Mouse (Mus musculus): ENCODE data around the gene Runx1. TPM values are rescaled to one million over a fixed set of nuclear protein-coding genes. Genes with fewer than 3 reads are reported as not detected.
A peak's percentile ranks its signal among the peaks of the same experiment; 100 is the strongest.

Runx1 gene
- polyA plus RNA-seq, 1 experiment from 2014 or later: 1.7 TPM

DNA sequence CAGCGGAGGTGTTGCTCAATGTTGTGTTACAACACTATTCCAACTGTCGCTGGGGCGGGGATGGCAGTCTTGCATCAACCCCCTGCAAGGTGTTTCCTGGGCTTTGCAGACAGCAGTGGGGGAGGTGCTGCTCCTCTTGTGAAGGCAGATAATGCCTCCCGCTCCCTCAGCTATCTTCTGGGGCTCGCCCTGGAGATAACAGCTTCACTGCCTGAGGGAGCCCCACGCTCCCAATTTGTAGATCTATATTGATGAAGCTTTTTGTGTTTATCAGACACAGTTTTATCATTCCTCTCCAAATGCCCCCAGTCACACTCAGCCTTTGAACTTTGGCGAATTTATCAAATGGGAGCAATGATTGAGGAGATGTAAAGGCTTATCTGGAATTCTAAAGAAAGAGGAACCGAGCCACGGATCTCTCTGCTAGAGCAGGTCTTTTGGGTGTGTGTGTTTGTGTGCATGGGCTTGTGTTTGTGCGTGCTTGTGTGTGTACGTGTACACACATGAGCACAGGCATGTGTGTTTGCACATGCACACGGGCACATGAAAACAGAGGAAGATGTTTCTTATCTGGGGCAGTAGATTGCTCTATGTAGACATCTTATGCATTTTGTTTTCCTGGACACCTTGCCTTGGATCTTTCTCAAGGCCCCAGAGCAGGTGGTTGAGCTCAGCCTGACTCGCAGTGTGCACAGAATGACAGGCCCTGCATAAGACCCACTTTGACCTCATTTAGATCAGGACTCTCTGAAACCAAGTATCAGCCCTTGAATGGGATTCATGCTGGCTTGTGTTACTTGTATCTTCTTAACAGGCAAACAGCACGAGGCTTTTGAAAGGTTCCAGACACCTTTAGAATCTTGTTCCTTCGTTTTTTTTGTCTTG, 110.1 kb downstream of the Runx1 start:
- no peaks in the 10 kb centered on the region for H3K9me3 ChIP-seq (replicated peaks)
- no peak overlapping the region for H3K27ac ChIP-seq
- no peaks in the 10 kb centered on the region for H3K36me3 ChIP-seq
- H3K9ac ChIP-seq: no peak overlapping the region
- no peak for ATAC-seq (replicated peaks; ENCODE audit: insufficient number of reproducible peaks, insufficient read depth, low FRiP score, low read depth)
- no peaks in the 10 kb centered on the region for H3K4me1 ChIP-seq (replicated peaks)
- H3K4me3 ChIP-seq: no peak overlapping the region
- no peak overlapping the region for H3K4me2 ChIP-seq
- 22% methylated on average over 15 of the region's 15 CpGs for WGBS
- H3K27me3 ChIP-seq: peaks cover 70% of the 10 kb centered on the region

DNA sequence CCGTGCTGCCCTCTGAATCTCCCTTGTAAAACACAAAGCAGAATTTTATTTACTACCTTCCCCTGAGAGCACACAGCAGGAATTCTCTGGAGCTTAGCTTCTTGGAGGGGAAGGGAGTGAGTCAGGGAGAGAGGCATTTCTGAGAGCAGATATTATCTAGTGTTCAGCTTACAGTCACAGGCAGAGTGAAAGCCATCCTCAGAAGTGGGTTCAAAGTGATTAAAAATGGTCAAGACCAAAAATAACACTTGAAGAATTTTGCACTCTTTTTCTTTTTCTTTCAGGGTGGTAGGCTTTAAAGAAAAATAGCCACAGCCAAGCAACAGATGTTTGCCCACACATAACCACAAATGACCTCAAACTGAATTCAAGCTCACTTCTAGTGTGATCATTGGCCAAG, 115.8 kb downstream of the Runx1 start:
- 18% methylated on average over 1 of the region's 1 CpGs for WGBS
- Histone ChIP-seq H3K27ac (no peak overlapping the region), H3K4me2 (no peak overlapping the region), H3K36me3 (no peaks in the 10 kb centered on the region), H3K27me3 (peaks cover 62% of the 10 kb centered on the region), H3K9me3 (replicated peaks) (no peaks in the 10 kb centered on the region), H3K9ac (no peak overlapping the region), H3K4me3 (no peak overlapping the region), H3K4me1 (replicated peaks) (no peaks in the 10 kb centered on the region; the same call in 1 of the 2 replicates)
- ATAC-seq (replicated peaks; ENCODE audit: insufficient number of reproducible peaks, insufficient read depth, low FRiP score, low read depth): no peak

GRCm38 (mm10) chr16:92708718-92709117, 117.2 kb downstream of the Runx1 start:
- no peaks in the 10 kb centered on the region; the same call in 1 of the 2 replicates for H3K4me1 ChIP-seq (replicated peaks)
- 51% methylated on average over 4 of the region's 4 CpGs for WGBS
- H3K27me3 ChIP-seq: peaks cover 66% of the 10 kb centered on the region
- ATAC-seq (replicated peaks; ENCODE audit: insufficient number of reproducible peaks, insufficient read depth, low FRiP score, low read depth): no peak
- H3K4me3 ChIP-seq: no peak overlapping the region
- no peak overlapping the region for H3K27ac ChIP-seq
- H3K9ac ChIP-seq: no peak overlapping the region
- no peaks in the 10 kb centered on the region for H3K36me3 ChIP-seq
- H3K4me2 ChIP-seq: no peak overlapping the region
- H3K9me3 ChIP-seq (replicated peaks): no peaks in the 10 kb centered on the region

DNA sequence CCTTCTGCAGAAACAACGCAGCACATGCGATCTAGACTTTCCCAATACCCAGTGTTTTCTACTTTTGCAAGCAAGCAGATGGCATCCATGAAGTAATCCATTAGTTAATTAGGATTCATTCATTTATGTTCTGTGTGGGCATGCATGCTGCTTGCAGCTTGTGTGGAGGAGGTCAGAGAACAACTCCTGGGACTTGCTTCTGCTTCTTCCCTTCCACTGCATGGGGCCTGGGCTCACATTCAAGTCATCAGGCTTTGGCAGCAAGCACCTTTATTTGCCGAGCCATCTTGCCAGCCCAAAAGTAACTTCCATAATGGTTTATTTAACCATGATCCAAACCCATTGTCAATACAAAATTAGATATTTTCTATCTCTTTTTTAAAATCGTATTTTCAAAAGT, 118.2 kb downstream of the Runx1 start:
- ATAC-seq (replicated peaks; ENCODE audit: insufficient number of reproducible peaks, insufficient read depth, low FRiP score, low read depth): no peak
- H3K9me3 ChIP-seq (replicated peaks): no peaks in the 10 kb centered on the region
- H3K4me3 ChIP-seq: no peak overlapping the region
- peaks cover 70% of the 10 kb centered on the region for H3K27me3 ChIP-seq
- H3K4me1 ChIP-seq (replicated peaks): no peaks in the 10 kb centered on the region; the same call in 1 of the 2 replicates
- no peaks in the 10 kb centered on the region for H3K36me3 ChIP-seq
- no peak overlapping the region for H3K4me2 ChIP-seq
- H3K27ac ChIP-seq: no peak overlapping the region
- no peak overlapping the region for H3K9ac ChIP-seq
- WGBS: 78% methylated on average over 4 of the region's 4 CpGs

DNA sequence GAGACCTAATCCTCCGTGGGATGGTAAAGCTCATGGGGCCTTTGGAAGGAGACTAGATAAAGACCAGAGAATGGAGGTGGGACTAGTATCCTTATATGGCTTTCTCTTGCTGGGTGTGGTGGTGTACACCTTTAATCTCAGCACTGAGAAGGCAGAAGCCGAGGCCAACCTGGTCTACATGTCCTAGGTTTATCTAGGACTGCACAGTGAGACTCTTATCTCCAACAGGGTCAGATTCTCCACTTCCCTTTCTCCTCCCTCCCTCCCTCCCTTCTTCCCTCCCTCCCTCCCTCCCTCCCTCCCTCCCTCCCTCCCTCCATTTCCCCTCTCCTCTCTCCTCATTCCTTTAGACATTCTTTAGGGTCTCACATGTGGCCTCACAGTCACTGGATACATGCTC, 118.8 kb downstream of the Runx1 start:
- Histone ChIP-seq H3K4me3 (no peak overlapping the region), H3K36me3 (no peaks in the 10 kb centered on the region), H3K27me3 (peaks cover 66% of the 10 kb centered on the region), H3K4me1 (replicated peaks) (no peaks in the 10 kb centered on the region; the same call in 1 of the 2 replicates), H3K9me3 (replicated peaks) (no peaks in the 10 kb centered on the region), H3K27ac (no peak overlapping the region), H3K9ac (no peak overlapping the region), H3K4me2 (no peak overlapping the region)
- WGBS: 34% methylated on average over 2 of the region's 2 CpGs
- no peak for ATAC-seq (replicated peaks; ENCODE audit: insufficient number of reproducible peaks, insufficient read depth, low FRiP score, low read depth)

DNA sequence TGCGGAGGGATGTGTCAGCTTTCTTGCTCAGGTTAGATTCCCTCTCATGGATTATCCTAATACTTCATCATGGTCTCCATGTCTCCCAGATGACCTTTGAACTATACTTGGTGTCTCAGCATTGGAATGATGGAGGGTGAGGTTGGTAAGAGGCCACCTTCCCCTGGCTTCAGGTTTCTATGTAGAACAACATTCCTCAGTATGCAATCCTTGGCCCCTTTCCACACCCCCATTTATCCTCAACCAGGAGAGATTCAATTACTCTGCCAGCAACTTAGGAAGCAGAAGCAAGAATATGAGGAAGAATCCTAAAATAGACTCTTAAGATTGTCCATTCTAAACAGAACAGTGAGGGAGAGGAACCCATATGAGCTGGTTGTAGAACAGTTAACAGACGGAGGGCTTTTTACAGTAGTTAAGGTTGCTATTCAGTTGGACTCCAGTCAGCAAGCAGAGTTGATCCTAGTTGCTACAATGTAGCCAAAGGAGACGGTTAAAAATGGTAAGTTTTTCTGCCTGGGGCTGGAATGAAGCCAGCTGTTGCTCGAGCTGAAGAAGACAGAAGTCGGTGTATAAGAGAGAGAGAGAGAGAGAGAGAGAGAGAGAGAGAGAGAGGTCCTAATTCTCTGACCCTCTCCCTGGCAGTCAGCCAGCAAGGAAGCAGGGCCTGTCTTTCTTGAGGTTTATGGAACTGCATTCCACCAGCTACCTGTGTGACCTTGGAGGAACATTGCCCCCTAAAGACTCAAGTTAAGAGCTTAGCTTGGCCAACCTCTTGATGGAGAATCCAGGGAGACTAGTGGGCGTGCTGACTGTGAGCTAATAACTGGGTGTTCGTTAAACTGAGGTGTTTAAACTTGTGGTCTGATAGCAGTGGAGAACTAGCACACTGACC, 120.1 kb downstream of the Runx1 start:
- Histone ChIP-seq H3K4me2 (no peak overlapping the region), H3K9me3 (replicated peaks) (no peaks in the 10 kb centered on the region), H3K27ac (no peak overlapping the region), H3K4me1 (replicated peaks) (no peaks in the 10 kb centered on the region; the same call in 1 of the 2 replicates), H3K9ac (no peak overlapping the region), H3K27me3 (peaks cover 69% of the 10 kb centered on the region), H3K4me3 (no peak overlapping the region), H3K36me3 (no peaks in the 10 kb centered on the region)
- ATAC-seq (replicated peaks; ENCODE audit: insufficient number of reproducible peaks, insufficient read depth, low FRiP score, low read depth): no peak
- 50% methylated on average over 7 of the region's 7 CpGs for WGBS

DNA sequence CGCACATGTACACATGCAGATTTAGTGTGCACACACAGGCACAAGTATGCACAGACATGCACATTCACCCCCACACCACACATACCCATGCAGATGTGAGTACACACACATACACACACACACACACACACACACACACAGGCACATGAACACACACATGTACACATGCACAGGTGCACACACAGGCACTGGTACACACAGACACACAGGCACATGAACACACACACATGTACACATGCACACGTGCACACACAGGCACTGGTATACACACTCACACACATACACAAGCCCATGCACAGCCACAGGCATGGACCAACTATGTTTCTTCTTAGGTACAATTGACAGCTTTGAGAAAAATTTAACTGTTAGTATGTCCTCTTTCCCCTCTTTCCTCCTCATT, 122.1 kb downstream of the Runx1 start:
- H3K27ac ChIP-seq: no peak overlapping the region
- H3K27me3 ChIP-seq: peaks cover 85% of the 10 kb centered on the region
- H3K4me3 ChIP-seq: no peak overlapping the region
- H3K9me3 ChIP-seq (replicated peaks): no peaks in the 10 kb centered on the region
- H3K4me2 ChIP-seq: no peak overlapping the region
- WGBS: 90% methylated on average over 2 of the region's 2 CpGs
- peaks cover 11% of the 10 kb centered on the region for H3K4me1 ChIP-seq (replicated peaks)
- ATAC-seq (replicated peaks; ENCODE audit: insufficient number of reproducible peaks, insufficient read depth, low FRiP score, low read depth): no peak
- no peak overlapping the region for H3K9ac ChIP-seq
- H3K36me3 ChIP-seq: no peaks in the 10 kb centered on the region

DNA sequence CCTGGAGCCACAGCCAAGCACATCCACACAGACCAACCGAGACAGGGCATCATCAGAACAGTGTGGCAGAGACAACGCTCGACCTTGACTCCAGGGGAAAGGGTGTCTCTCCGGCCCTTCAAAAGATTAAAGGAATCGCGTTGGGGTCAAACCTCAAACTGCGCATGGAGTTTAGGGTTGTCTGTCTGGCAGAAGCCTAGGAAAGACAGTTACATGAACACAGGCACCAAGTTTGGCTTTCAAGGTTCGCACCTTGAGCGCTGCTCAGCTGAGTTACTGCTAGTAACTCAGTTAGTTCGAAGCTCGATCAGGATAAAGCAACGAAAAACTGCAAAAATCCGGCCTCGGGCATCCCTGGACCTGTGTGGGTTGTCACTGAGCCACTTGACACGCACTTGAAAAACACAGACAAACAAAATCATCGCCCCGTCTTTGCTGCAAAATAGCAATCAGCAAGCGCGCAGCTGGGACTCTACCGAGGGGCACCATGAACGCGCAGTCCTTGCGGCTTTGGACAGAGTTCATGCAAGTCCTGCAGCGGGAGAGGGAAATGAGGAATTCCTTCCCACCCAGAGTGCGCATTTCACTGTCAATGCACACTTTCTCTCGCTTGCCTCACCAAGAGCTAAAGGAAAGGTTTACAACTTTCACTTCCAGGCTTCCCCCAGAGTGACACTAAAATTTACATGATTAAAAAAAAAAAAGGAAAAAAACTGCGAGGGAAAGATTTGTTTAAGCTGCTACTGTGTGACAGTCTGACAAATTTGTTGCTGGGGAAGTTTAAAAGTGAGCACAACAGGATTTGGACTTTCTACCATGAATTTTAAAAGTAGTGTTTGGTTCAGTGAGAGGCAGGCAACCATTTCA, 126.2 kb downstream of the Runx1 start:
- no peak overlapping the region for H3K9ac ChIP-seq
- peaks cover 39% of the 10 kb centered on the region for H3K4me1 ChIP-seq (replicated peaks)
- peak overlapping the region; percentile 21 for H3K4me3 ChIP-seq
- WGBS: 4% methylated on average over 27 of the region's 27 CpGs
- no peak for ATAC-seq (replicated peaks; ENCODE audit: insufficient number of reproducible peaks, insufficient read depth, low FRiP score, low read depth)
- H3K4me2 ChIP-seq: peak overlapping the region; percentile 99
- H3K9me3 ChIP-seq (replicated peaks): no peaks in the 10 kb centered on the region
- H3K27ac ChIP-seq: no peak overlapping the region
- no peaks in the 10 kb centered on the region for H3K36me3 ChIP-seq
- H3K27me3 ChIP-seq: peaks cover 69% of the 10 kb centered on the region

DNA sequence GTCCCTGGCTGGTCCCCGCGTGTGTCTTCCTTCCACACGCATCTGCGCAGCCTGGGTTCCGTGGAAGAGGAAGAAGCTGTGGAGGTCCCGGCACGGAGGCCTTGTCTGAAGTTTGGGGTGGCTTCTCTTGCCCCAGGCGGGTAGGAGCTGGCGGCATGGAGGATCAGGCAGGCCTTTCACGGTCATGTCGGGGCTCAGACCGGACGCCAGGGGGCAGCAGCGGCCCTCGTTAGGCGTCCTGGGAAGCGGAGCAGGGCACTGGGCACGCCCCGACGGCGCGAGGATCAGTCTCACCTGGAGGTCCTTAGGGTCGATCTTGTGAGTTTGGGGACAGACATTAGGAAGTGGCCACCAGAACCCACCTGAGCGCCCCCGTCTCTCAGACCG, 127.3 kb downstream of the Runx1 start:
- Histone ChIP-seq H3K9me3 (replicated peaks) (no peaks in the 10 kb centered on the region), H3K36me3 (no peaks in the 10 kb centered on the region), H3K27ac (peak overlapping the region; percentile 61; the same call in 1 of the 2 replicates), H3K4me2 (peak overlapping the region; percentile 99), H3K9ac (peak overlapping the region; percentile 65), H3K4me3 (peak overlapping the region; percentile 62), H3K4me1 (replicated peaks) (peaks cover 39% of the 10 kb centered on the region), H3K27me3 (peaks cover 69% of the 10 kb centered on the region)
- WGBS: 1% methylated on average over 26 of the region's 26 CpGs
- ATAC-seq (replicated peaks; ENCODE audit: insufficient number of reproducible peaks, insufficient read depth, low FRiP score, low read depth): peak; percentile 71

GRCm38 (mm10) chr16:92697737-92698611, 128.0 kb downstream of the Runx1 start:
- Histone ChIP-seq H3K36me3 (no peaks in the 10 kb centered on the region), H3K27me3 (peaks cover 69% of the 10 kb centered on the region), H3K9me3 (replicated peaks) (no peaks in the 10 kb centered on the region), H3K9ac (peak overlapping the region; percentile 65), H3K4me2 (peak overlapping the region; percentile 99), H3K4me3 (peak overlapping the region; percentile 62), H3K27ac (peak overlapping the region; percentile 61), H3K4me1 (replicated peaks) (peaks cover 39% of the 10 kb centered on the region)
- ATAC-seq (replicated peaks; ENCODE audit: insufficient number of reproducible peaks, insufficient read depth, low FRiP score, low read depth): peak; percentile 12
- WGBS: under 1% methylated on average over 48 of the region's 48 CpGs
